Mouse (Mus musculus) G1E (cell line): ENCODE measurements around the gene Rab3d. TPM values are rescaled to one million over a fixed set of nuclear protein-coding genes. Genes with fewer than 3 reads are reported as not detected.

Source experiments
- ATAC-seq: 2 replicates; pipeline ENCODE4 v1.8.0; 2016; ENCODE audit warnings: mild to moderate bottlenecking; ENCODE audit not compliant: insufficient number of reproducible peaks, poor library complexity, low FRiP score, severe bottlenecking; ENCODE audit errors: extremely low read depth
- DNase-seq: peaks from one replicate; pipeline ENCODE4 v3.0.0; 2012; ENCODE audit warnings: low spot score
- H3K27me3 ChIP-seq: 2 replicates; pipeline ENCODE4 v1.6.1; 2012; ENCODE audit warnings: mild to moderate bottlenecking, low read length, inconsistent platforms; ENCODE audit not compliant: insufficient read depth
- H3K36me3 ChIP-seq: replicated peaks from 2 replicates; pipeline ENCODE3; 2012; ENCODE audit warnings: mild to moderate bottlenecking, inconsistent platforms
- H3K4me1 ChIP-seq: 2 replicates; pipeline ENCODE4 v1.6.1; 2012; ENCODE audit warnings: low read depth, low read length, inconsistent platforms, mixed read lengths; ENCODE audit not compliant: insufficient read depth
- H3K4me3 ChIP-seq: 2 replicates; pipeline ENCODE4 v1.5.1; 2012; ENCODE audit warnings: low read depth, mild to moderate bottlenecking, inconsistent platforms, low read length, moderate library complexity, mixed read lengths
- H3K9me3 ChIP-seq: replicated peaks from 2 replicates; pipeline ENCODE4 v1.6.1; 2012; ENCODE audit warnings: inconsistent platforms
- CTCF ChIP-seq: IDR thresholded peaks from 2 replicates; pipeline ENCODE4 v1.5.1; 2012; ENCODE audit warnings: low read depth, low read length, inconsistent platforms, mixed read lengths
- GATA1 ChIP-seq: IDR thresholded peaks from 2 replicates; pipeline ENCODE4 v1.6.1; 2012; ENCODE audit warnings: borderline replicate concordance, low read length, inconsistent platforms, mixed read lengths
- GATA2 ChIP-seq: IDR thresholded peaks from 2 replicates; pipeline ENCODE4 v1.6.1; 2012; ENCODE audit warnings: low read depth, low read length, inconsistent platforms, borderline replicate concordance
- POLR2AphosphoS5 ChIP-seq: IDR thresholded peaks from 2 replicates; pipeline ENCODE4 v1.6.1; 2012; ENCODE audit warnings: low read depth, low read length, inconsistent platforms; ENCODE audit not compliant: insufficient replicate concordance
- TAL1 ChIP-seq: conservative IDR thresholded peaks from 2 replicates; pipeline ENCODE4 v1.6.1; 2012; ENCODE audit warnings: low read depth, low read length, inconsistent platforms, mixed read lengths
- polyA plus RNA-seq: library from polyadenylated mRNA; stranded (reverse); fragments of >175 nt; gene quantifications from 2 replicates; pipeline ENCODE4 v1.2.3, GENCODE M21; 2012
- total RNA-seq, 2 experiments: library from RNA; stranded (forward) in 1 of 2; stranded (reverse) in 1 of 2; fragments of 200-1000 nt in 1 of 2; fragments of >200 nt in 1 of 2; fragmentation: Nextera tagmentation in 1 of 2; gene quantifications; 2 replicates each; pipeline ENCODE4 v1.2.3; 2014 to 2017

Gene Rab3d
- total and polyA plus RNA-seq, 3 experiments = 3.7 to 8.5 (median 7.0) TPM

- H3K27me3 ChIP-seq = peaks cover 11% of the 10 kb centered on the region; the same call in 1 of the 2 replicates
- DNase-seq = no peak
- no peak overlapping the region for H3K4me3 ChIP-seq
- H3K4me1 ChIP-seq = peaks cover 44% of the 10 kb centered on the region
- no peak for TF ChIP-seq CTCF
- no peak for TF ChIP-seq POLR2AphosphoS5
- TF ChIP-seq TAL1 = no peak
- no peak for TF ChIP-seq GATA2
- TF ChIP-seq GATA1 = no peak
- no peaks in the 10 kb centered on the region for H3K9me3 ChIP-seq
- ATAC-seq = no peak
- no peaks in the 10 kb centered on the region for H3K36me3 ChIP-seq
These were observed 17.6 kb upstream of the Rab3d start for GRCm38 (mm10) chr9:21935466-21936131.

- Histone ChIP-seq H3K4me3 (no peak overlapping the region), H3K27me3 (peaks cover 9% of the 10 kb centered on the region; the same call in 1 of the 2 replicates), H3K4me1 (peaks cover 44% of the 10 kb centered on the region), H3K36me3 (no peaks in the 10 kb centered on the region), H3K9me3 (no peaks in the 10 kb centered on the region)
- no peak for DNase-seq
- ATAC-seq = no peak
- TF ChIP-seq GATA1 (no peak), POLR2AphosphoS5 (no peak), CTCF (no peak), TAL1 (no peak), GATA2 (no peak)
These were observed 16.0 kb upstream of the Rab3d start for GRCm38 (mm10) chr9:21934021-21934420.

GRCm38 (mm10) chr9:21932445-21933137 lies 14.6 kb upstream of the Rab3d start:
- peak overlapping the region; percentile 48 for H3K4me3 ChIP-seq
- ATAC-seq (no peak), DNase-seq (no peak)
- H3K9me3 ChIP-seq = no peaks in the 10 kb centered on the region
- no peak for TF ChIP-seq CTCF
- TF ChIP-seq GATA1 = no peak
- TF ChIP-seq GATA2 = no peak
- no peak for TF ChIP-seq POLR2AphosphoS5
- TF ChIP-seq TAL1 = no peak
- H3K4me1 ChIP-seq = peaks cover 48% of the 10 kb centered on the region
- no peaks in the 10 kb centered on the region for H3K36me3 ChIP-seq
- H3K27me3 ChIP-seq = peaks cover 8% of the 10 kb centered on the region; the same call in 1 of the 2 replicates

DNA sequence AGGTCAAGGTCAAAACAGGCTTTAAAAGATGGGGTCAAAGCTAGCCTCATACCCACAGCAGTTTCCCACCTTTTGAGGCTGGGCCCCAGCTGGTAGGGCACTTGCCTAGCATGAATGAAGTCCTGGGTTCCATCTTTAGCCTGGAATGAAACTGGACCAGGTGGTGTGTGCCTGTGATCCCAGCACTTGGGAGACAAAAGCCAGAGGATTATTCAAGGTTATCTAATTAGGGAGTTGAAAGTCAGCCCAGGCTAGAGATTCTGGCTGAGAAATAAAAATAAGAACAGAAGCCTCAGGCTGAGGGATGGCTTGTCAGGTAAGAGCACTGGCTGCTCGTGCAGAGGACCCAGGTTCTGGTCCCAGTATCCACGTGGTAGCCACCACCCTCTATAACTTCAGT lies 14.0 kb upstream of the Rab3d start:
- Histone ChIP-seq H3K4me3 (no peak overlapping the region), H3K4me1 (peaks cover 49% of the 10 kb centered on the region), H3K27me3 (peaks cover 8% of the 10 kb centered on the region; the same call in 1 of the 2 replicates), H3K9me3 (no peaks in the 10 kb centered on the region), H3K36me3 (no peaks in the 10 kb centered on the region)
- TF ChIP-seq CTCF = no peak
- TF ChIP-seq GATA2 = no peak
- DNase-seq (no peak), ATAC-seq (no peak)

GRCm38 (mm10) chr9:21929208-21929607 lies 11.2 kb upstream of the Rab3d start:
- Histone ChIP-seq H3K4me1 (peaks cover 51% of the 10 kb centered on the region), H3K27me3 (peaks cover 6% of the 10 kb centered on the region; the same call in 1 of the 2 replicates), H3K4me3 (no peak overlapping the region), H3K36me3 (peaks cover 17% of the 10 kb centered on the region), H3K9me3 (no peaks in the 10 kb centered on the region)
- ATAC-seq (no peak), DNase-seq (no peak)
- TF ChIP-seq TAL1 (no peak), GATA1 (no peak), GATA2 (no peak), POLR2AphosphoS5 (no peak), CTCF (no peak)

- Histone ChIP-seq H3K36me3 (peaks cover 31% of the 10 kb centered on the region), H3K4me3 (peak within 1 kb of the TSS; percentile 75), H3K9me3 (no peaks in the 10 kb centered on the region), H3K4me1 (peaks cover 49% of the 10 kb centered on the region), H3K27me3 (no peaks in the 10 kb centered on the region)
- TF ChIP-seq POLR2AphosphoS5 = no peak
- no peak for TF ChIP-seq GATA2
- TF ChIP-seq CTCF = no peak
- peak; percentile 86 for ATAC-seq
- DNase-seq = peak; percentile 77
These were observed 9.3 kb upstream of the Rab3d start, which contains the start of the genes Ccdc159 and Tmem205 for GRCm38 (mm10) chr9:21927208-21927753. Gene Ccdc159 (plus strand): TSS chr9:21927471. Gene Tmem205 (minus strand): TSS chr9:21927556.
